Mouse (Mus musculus): ENCODE data around the gene Dglucy.
A peak's percentile ranks its signal among the peaks of the same experiment; 100 is the strongest.

Gene Dglucy

DNA sequence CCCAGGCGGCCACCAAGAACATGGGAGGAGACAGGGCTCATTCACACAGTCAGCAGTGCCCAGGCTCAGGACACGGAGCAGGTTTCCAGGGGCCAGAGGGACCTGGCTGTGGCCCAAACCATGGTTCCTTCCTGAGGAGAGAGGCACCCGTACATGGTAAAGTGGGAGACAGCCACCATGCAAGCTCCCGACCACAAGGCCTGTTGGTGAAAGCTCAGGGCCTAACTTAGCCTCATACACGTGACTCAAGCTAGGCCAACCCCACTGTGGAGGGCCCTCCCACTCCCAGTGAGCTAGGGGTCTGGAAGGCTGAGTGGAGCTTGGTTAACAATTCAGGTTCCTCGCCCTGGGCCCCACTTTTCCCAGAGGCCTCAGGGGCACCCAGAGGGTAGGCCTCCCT lies 99.1 kb downstream of the Dglucy start:
- no peak for DNase-seq (ENCODE audit: extremely low spot score, low spot score)

DNA sequence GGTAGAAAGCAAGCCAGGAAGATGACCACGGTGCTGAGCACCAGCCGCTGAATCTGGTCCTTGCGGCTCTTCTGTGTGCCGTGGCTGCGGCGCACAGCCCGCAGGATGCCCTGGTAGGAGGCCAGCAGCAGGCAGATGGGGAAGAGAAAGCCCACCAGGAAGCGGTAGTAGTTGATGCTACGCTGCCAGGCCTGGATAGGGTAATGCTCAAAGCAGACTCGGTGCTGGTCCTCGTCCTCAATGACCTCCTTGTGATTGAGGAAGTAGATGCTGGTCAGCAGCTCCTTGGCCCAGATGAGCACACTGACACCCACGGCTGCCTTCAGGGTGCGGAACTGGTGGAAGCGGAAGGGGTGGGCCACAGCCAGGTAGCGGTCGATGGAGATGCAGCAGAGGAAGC lies 99.7 kb downstream of the Dglucy start:
- no peak for DNase-seq (ENCODE audit: extremely low spot score, low spot score)

DNA sequence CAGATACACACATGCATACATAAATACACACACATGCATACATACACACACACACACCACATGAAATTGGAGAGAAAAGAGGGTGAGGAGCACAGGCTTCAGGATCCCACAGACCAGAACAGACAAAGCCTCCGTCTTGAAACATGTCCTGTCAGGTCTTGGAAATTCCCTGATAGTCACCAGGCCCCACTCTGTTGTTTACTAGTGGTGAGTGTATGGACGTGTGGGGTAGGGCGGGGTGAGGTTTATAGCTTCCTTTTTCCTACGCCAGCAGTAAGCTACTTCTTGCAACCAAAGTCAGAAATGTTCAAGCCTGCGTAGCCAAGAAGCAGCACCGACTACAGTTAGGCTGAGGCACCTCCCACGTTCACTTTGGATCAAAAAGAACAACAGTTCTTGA lies 104.3 kb downstream of the Dglucy start:
- no peak for DNase-seq (ENCODE audit: extremely low spot score, low spot score)

DNA sequence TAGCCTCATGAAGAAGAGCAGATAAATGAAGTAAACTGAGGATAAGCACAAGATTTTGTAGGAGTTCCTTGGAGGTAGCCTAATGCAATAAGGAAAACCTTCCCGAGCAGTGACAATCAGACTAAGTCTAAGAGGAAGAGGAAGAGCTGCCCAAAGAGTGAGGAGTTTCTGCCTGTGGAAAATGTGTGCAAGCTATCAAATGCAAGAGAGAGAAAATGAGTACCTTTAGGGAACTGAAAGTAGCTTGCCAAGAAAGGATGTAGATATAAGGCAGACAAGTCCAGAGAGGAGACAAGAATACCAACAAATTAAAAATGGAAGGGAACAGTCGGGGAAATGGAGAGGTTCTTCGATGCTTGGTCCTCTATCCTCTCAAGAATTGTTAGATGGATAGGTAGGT lies 106.7 kb downstream of the Dglucy start:
- no peak for DNase-seq (ENCODE audit: extremely low spot score, low spot score)

DNA sequence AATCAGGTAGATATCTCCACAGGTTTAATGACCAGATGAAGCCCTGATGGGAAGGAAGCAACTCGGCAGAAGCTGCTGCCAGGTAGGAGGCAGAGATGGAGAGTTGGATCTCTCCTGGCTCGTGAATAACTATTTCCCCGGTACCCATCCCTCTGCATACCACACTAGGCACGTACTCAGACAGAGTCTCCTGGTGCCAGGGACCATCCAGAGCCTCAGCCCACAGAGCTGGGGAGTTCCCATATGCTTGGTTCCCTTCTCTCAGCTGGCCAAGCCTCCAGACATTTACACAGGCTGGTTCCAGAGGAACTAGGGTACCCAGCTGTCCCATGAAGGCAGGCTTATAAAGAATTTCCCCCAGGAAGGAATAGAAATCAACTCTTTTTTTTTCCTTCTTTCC lies 108.0 kb downstream of the Dglucy start:
- no peak for DNase-seq (ENCODE audit: extremely low spot score, low spot score)

DNA sequence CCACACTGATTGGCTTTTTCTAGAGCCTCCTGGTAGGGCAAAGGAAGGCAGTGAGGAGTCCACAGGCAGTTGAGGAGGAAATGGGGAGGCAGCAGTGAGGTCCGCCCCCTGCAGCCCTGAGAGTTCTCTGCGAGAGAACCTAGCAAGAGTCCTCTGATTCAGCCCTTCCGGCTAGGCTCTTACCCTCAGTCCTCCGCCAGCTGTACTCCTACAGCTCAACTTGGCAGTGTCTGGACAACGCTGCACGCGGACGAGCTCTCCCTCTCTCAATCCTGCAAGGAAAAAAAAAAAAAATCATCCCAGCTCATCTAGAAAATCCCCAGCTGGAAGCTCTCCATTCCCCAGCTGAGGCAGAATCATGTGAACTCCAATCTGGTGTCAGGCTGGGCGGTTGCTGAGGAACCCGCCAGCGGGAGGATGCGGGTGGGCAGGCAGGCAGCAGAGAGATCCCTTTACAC lies 109.0 kb downstream of the Dglucy start:
- DNase-seq (ENCODE audit: extremely low spot score, low spot score), result no peak

DNA sequence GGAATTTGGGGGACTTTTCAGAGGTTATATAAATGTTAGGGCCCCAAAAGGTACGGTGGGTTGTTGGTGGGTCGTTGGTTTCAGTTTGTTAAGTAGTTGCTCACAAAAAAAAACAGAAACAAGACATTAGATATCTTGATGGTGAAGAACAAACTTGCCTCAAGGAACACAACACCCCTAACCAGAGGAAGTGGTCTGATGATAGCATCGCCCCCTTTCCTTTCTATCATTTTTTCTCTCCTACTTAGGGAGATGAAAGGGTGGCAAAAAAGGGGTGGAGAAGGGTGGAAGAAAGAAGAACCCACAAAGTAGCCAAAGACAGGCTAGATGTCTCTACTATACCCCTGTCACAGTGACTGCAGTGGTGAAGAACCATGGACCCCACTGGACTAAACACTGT lies 111.7 kb downstream of the Dglucy start:
- no peak for DNase-seq (ENCODE audit: extremely low spot score, low spot score)

DNA sequence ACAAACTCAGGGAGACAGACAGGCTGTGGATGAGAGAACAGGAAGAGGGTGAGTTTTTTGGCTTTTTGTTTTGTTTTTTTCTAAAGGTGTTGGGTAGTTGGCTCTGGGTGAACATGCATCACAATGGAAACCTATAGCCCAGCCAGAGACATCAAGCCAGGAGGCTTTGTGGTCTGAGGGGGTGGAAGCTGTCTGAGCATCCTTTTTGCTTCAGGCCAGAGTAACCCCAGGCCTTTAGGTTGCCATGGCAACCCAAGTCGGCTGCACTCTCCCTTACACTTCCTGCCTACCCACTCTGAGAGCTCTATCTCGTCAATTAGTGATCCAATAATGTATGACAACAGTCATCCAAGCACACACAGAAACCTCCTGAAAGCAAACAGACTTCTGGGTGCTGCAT lies 116.6 kb downstream of the Dglucy start:
- no peak for DNase-seq (ENCODE audit: extremely low spot score, low spot score)

DNA sequence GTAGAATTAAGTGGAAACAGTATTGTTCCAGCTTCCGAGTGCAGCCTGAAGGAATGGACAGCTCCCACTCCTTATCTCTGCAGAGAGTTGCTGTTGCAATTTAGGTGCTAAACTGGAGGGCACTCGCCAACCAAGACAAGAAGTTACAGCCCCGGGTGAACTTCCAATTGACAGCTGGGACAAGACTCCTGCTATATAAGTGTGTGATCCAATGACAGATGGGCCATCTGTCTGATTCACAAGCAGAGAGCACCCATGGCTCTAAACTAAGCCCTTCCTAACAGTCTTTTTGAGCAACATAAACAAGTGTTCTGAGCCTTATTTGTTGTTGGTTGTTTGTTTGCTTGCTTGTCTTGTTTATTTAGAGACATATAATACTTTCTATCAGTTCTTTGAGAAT lies 117.8 kb downstream of the Dglucy start:
- DNase-seq (ENCODE audit: extremely low spot score, low spot score), result no peak

DNA sequence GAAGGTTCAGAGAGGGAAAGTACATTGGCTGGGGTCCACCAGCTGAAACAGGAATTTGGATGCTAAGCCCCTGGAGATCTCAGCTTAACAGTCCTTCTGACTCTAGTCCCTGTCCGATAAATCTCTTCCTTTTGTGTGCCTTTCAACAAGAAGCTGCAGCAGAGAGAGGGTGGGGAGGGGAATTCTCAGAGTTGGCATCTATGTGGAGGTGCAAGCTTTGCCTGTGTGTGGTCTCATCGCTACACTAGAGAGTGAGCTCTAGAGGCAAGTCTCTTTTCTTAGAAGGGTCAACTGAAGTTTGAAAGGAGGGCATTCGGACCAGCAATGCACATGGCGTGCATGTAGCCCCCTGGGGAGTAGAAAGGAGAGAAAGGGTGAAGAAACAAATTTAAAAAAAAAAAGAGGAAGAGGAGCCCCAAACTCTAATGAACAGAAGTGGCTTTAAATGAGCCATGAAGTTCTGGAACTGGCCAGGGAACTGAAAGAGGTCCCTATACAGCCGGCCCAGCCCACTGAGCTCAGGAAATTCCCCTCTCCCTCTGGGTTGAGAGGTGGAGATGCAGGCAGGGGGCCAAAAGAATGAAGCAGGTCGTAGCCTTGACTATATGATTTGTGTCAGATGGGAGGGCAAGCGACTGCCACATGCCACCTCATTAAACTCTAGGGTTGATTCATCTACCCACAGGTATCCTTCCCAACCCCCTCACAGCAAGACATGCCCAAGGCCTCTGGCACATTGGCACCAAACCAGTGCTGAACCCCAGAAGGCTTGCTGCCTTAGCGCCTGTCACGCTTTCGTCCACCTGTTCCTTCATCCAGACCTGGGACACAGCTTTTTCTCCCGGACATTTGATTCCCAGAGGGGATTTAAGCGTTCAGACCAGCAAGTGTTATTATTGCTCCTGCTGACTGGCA lies 119.1 kb downstream of the Dglucy start:
- DNase-seq (ENCODE audit: extremely low spot score, low spot score), result no peak

DNA sequence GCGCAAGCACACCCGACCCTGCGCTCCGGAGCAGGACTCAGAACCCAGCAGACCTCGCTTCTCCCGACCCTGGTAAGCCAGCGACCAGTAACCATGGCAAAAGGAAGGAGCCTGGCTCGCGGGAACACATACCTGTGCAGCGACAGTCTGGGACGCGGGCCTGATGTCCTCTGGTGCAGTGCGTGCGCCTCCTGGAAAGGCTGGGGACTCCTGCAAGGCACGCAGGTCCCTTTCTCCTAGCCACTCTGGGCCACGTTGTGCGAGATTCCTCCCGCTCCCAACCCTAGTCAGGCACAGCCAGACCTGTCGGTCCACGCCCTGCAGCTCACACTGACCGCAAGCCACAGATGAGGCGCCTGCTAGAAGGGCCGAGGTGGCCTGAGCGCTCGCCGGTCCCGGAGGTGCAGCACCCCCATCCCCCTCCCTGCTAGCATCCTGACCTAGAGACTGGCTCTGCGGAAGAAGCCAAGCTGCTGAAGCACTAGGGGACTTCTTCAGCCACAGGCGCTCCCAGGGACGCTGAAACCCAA lies 120.3 kb downstream of the Dglucy start:
- peak; percentile 52 for DNase-seq (ENCODE audit: extremely low spot score, low spot score)

DNA sequence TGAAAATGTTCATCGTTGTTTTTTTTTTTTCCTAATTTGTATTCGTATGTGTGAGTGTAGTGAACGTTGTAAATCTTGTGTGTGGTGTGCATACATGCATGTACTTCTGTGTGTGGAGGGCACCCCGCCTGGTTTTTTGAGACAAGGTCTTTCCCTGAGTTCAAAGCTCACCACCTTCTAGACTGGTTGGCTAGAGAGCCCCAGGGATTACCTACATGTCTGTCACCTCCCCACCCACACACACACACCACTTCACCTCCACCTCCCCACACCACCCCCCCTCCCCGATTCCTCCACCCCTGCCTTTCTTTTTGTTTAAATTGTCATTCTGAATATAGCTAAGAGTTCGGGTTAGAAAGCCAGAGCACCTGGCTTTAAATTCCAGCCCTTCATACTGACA lies 122.0 kb downstream of the Dglucy start:
- DNase-seq (ENCODE audit: extremely low spot score, low spot score), result no peak

DNA sequence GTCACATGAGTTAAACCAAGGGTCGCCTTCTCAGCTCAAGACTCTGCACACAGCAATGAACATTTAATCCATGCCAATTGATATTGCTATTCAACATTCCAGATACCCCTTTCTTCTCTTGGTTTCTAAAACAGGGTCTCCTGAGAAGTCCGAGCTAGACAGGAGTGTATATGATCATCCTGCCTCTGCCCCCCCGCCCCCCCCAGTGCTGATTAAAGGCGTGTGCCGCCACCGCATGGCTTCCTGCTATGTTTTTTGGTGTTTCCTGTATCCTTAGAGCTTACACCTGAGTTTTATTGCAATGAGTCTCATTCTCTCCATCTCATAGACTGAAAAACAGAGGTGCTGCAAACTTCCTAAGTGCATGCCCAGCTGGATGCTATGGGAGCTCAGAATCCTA lies 122.5 kb downstream of the Dglucy start:
- DNase-seq (ENCODE audit: extremely low spot score, low spot score), result no peak

DNA sequence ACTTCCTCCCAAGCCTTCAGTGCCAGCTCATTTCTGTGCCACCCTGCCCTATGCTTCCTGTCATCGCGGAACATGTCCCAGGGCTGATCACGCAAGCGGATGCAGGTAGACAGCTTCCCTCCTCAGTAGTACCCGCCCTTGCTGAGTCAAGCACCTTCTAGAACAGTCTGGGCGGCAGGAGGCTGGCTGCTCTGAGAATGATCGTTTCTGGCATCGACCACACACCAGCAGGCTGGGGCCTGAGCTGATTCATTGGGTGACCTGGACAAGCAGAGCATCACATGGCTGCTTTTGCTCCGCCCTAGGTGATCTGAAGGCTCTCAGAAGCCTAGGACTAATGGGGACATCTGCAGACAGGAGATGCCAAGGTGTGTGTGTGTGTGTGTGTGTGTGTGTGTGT lies 124.9 kb downstream of the Dglucy start:
- DNase-seq (ENCODE audit: extremely low spot score, low spot score), result no peak

DNA sequence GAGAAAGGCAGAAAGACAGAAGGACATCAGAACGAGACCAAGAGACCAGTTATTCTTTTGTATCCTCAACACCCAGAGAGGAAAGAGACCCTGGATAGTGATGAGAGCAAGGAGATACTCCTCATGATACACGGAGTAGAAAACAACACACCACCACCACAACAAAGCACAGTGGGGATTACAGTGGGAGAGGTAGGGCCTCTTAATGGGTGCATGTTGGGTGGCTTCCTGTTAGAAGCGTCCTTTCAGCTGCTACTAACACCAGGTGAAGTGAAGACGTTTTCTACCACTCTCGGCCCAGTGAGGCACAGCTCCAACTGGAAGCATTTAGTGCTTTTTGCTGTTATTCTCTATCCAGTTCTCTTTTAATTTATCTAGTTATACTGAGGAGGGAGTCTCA lies 128.0 kb downstream of the Dglucy start:
- DNase-seq (ENCODE audit: extremely low spot score, low spot score), result no peak

DNA sequence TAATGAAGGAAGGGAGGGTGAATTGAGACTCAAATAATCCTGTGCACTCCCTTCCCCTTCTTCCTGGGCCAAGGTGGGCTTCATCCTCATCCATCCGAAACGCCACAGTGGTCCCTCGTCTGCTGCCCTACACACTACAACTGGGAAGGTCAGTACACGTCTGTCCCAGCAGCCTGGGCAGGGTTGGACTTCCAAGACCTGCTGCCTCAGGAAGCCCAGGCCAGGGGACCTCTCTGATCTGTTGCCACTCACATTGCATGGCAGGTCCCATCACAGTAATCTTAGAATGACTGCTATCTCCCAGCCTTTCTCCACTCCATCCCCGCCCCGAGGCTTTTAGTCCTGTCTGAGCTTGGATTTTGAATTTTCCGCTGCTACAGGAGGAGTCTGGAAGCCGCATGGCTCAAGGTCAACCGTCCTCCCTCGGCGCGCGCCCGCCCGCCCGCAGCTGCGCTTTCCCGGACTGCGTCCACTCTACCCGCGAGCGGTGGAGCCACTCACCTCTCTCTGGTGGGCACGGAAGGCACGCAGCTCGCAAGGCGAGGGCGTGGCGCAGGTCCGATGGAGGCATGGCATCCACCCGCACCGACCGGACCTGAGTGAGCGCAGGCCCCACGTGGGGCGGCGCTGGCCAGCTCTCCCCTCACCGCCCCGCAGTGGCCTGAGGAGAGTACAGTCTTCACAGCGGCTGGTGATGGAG lies 128.9 kb downstream of the Dglucy start, which contains the start of gene Gpr68:
Gene Gpr68, minus strand, starts transcription at position 601 of the 700 bp plus-strand sequence.
- DNase-seq (ENCODE audit: extremely low spot score, low spot score), result peak; percentile 44

DNA sequence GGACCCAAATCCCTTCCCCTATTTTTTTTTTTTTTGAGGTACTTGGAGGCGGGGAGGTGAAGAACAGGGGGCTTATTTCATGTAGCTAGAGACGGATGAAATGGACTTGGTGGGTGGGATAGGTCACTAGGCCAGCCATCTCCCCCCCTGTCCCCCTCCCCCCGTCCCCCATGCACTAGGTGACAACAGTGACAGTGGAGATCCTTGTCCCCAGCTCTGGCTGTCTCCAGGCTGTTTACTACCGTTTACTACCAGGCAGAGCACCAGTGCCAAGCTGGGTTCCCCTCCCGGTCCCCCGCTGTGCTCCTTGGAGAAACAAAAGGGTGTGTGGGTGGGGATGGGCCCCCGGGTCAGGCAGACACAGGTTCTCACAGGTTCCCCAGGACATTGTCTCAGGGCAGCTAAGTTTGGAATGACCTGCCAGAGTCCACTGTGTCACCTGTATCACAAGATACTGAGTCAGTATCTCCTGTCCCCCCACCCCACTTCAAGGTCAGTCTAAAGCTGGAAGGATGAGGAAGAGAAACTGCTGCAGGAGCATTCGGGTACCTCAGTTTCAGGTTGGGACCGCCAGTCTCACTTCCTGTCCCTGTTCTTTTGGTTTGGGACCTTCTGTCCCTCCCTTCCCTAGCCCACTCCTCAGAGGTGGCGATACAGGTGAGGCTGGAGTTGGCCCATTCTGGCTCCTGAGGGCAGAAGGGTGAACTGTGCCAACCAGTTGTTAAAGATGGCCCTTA lies 129.6 kb downstream of the Dglucy start:
- no peak for DNase-seq (ENCODE audit: extremely low spot score, low spot score)

DNA sequence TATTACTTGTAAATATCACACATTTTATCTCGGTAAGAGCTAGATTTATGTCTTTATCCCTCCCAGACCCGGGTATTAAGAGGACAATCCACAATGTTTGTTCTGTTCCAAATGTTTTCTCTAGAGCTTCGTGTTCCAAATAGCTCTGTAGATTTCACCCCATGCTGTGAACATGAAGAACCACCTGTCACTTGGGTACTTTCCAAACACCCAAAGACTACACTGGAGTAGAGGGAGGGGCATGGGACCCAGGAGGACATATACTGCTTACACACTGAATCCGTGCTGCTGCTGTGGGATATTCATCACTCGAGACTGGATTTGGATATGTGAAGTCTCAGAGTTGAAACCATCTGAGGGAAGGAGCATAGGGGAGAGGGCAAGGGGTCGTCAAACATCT lies 130.9 kb downstream of the Dglucy start:
- DNase-seq (ENCODE audit: extremely low spot score, low spot score), result no peak

DNA sequence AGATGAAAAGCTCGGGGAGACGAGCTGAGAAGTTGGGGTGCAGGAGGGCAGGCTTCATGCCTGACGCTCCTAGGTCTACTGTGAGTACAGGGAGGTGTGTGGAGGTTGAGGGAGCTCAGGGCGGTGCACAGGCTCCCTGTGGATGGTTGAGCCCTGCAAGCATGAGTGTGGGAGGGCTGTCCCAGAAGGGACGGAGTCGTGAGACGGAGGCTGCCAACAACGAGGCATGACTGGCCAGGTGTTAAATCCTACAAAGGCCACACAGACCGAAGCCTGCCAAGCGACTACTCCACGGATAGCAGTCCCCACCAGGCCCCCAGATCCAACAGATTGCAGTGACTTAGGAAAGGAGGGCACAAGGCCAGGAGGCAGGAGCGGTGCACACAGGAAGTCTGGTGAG lies 131.9 kb downstream of the Dglucy start:
- DNase-seq (ENCODE audit: extremely low spot score, low spot score), result no peak

DNA sequence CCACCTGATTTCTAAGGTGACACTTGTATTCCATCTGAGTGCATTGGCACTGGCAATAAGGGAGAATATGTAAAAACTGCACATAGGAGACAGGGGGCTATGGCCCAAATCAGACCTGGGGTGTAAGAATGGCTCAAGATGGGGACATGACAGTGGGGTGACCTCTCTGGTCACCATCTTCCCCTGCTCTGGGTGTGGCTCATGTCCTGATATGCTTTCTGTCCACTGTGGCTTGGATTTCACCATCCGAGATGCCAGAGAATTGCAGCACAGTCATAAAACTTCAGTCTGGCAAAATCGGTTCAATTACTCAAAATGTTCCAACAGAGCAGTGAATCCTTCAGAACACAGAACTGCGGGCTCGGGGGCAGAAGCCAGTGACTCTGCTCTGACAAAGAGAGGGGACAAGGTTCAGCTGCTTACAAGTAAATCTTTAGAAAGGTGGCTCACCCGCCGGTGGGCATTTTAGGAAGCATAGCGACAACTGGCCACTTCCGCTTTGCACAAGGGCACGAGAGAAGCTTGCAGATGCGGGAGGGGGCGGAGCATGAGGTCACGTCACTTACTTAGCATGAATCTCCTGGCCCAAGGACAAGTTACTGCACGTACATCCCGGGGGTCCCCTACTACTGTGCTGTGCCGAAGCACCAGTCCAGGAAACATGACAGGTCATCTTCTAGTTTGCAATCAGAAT lies 145.9 kb downstream of the Dglucy start:
- no peak for DNase-seq (ENCODE audit: extremely low spot score, low spot score)
